Mouse (Mus musculus) limb, embryonic 14.5 days (tissue): Measurements from ENCODE around the gene Gltp. TPM values are rescaled to one million over a fixed set of nuclear protein-coding genes. Genes with fewer than 3 reads are reported as not detected.

Source experiments
- ATAC-seq: fragments of 200-750 bp; cut with Nextera tagmentation; 2 replicates; pipeline ENCODE4 v1.8.0; 2017; ENCODE audit warnings: low read depth, moderate number of reproducible peaks, moderate TSS enrichment; ENCODE audit not compliant: low FRiP score
- DNase-seq: peaks from one replicate; pipeline ENCODE4 v3.0.0-alpha.2; 2015; ENCODE audit warnings: low spot score
- H3K27ac ChIP-seq: fragments of 300-500 bp; sonication (generic); replicated peaks from 2 replicates; pipeline ENCODE4 v1.5.1; 2014; ENCODE audit warnings: low read depth, mild to moderate bottlenecking, low read length, moderate library complexity, mixed read lengths
- H3K27me3 ChIP-seq: fragments of 300-500 bp; sonication (generic); 2 replicates; pipeline ENCODE4 v1.6.1; 2014; ENCODE audit warnings: low read length, mixed read lengths; ENCODE audit not compliant: control insufficient read depth, insufficient read depth
- H3K36me3 ChIP-seq: fragments of 300-500 bp; sonication (generic); 2 replicates; pipeline ENCODE4 v1.6.1; 2014; ENCODE audit warnings: mild to moderate bottlenecking, low read length, moderate library complexity, mixed read lengths; ENCODE audit not compliant: control insufficient read depth, insufficient read depth
- H3K4me1 ChIP-seq: fragments of 300-500 bp; sonication (generic); 2 replicates; pipeline ENCODE4 v1.6.1; 2014; ENCODE audit warnings: antibody characterized with exemption, low read length, mixed read lengths; ENCODE audit not compliant: control insufficient read depth, insufficient read depth
- H3K4me2 ChIP-seq: fragments of 300-500 bp; sonication (generic); replicated peaks from 2 replicates; pipeline ENCODE4 v1.6.1; 2014; ENCODE audit warnings: low read depth, mild to moderate bottlenecking, low read length, moderate library complexity; ENCODE audit not compliant: severe bottlenecking
- H3K4me3 ChIP-seq: fragments of 300-500 bp; sonication (generic); replicated peaks from 2 replicates; pipeline ENCODE4 v1.5.1; 2014; ENCODE audit warnings: low read length
- H3K9ac ChIP-seq: fragments of 300-500 bp; sonication (generic); 2 replicates; pipeline ENCODE4 v1.6.1; 2014; ENCODE audit warnings: mild to moderate bottlenecking, low read depth, low read length, moderate library complexity; ENCODE audit not compliant: severe bottlenecking
- H3K9me3 ChIP-seq: fragments of 300-500 bp; sonication (generic); 2 replicates; pipeline ENCODE4 v1.6.1; 2016; ENCODE audit warnings: low read length; ENCODE audit not compliant: control insufficient read depth
- POLR2A ChIP-seq: fragments of 200-500 bp; IDR thresholded peaks from 2 replicates; pipeline ENCODE4 v1.8.0; 2012; ENCODE audit warnings: inconsistent platforms, mild to moderate bottlenecking, moderate library complexity, borderline replicate concordance; ENCODE audit not compliant: insufficient read depth, insufficient read length; ENCODE audit errors: extremely low read depth
- WGBS: fragments of 180-500 bp; shearing (Covaris S2); extraction: QIAGEN DNeasy Blood & Tissue Kit; methylation state at CpG from one replicate; pipeline ENCODE4 v1.1.7; 2014; 5-methylcytosine and 5-hydroxymethylcytosine counted together
- microRNA-seq: library from miRNA; unstranded; fragments of <30 nt; microRNA quantifications from one replicate; pipeline ENCODE4, GENCODE M21; 2016
- polyA plus RNA-seq, 2 experiments: library from polyadenylated mRNA; depleted of rRNA in 1 of 2; stranded (reverse) in 1 of 2; unstranded in 1 of 2; fragments of >200 nt; fragmentation: Nextera tagmentation in 1 of 2; extraction: Ambion mirVana in 1 of 2; gene quantifications; 2 replicates each; pipeline versions ENCODE4 v1.2.1 to v1.2.3; 2012 to 2014

Gltp gene
- polyA plus RNA-seq, 2 experiments: 132 to 289 TPM

- Histone ChIP-seq H3K9me3 (peaks cover 3% of the 10 kb centered on the region; the same call in 1 of the 2 replicates), H3K36me3 (peaks cover 3% of the 10 kb centered on the region; the same call in 1 of the 2 replicates), H3K4me1 (no peaks in the 10 kb centered on the region), H3K4me2 (no peak overlapping the region), H3K9ac (no peak overlapping the region), H3K4me3 (no peak overlapping the region), H3K27ac (no peak overlapping the region), H3K27me3 (no peaks in the 10 kb centered on the region)
- DNase-seq: no peak
- 22% methylated on average over 3 of the region's 3 CpGs for WGBS
- no peak for TF ChIP-seq POLR2A
- ATAC-seq: no peak
Measured at GRCm38 (mm10) chr5:114625590-114625989, 65.2 kb downstream of the Gltp start.

- no peaks in the 10 kb centered on the region for H3K36me3 ChIP-seq
- H3K9ac ChIP-seq: no peak overlapping the region
- H3K9me3 ChIP-seq: no peaks in the 10 kb centered on the region
- no peaks in the 10 kb centered on the region for H3K27me3 ChIP-seq
- H3K27ac ChIP-seq: no peak overlapping the region
- no peak for TF ChIP-seq POLR2A
- DNase-seq (no peak), ATAC-seq (no peak)
- H3K4me1 ChIP-seq: no peaks in the 10 kb centered on the region
- H3K4me2 ChIP-seq: no peak overlapping the region
- WGBS: 45% methylated on average over 6 of the region's 6 CpGs
- H3K4me3 ChIP-seq: no peak overlapping the region
Measured at GRCm38 (mm10) chr5:114620305-114620704, 70.5 kb downstream of the Gltp start.

Small RNA genes lying within 50 kb of the gene (microRNA-seq; reads per million reads assigned to microRNA genes)
- not detected for gene Mir7028

Other genes with a start within 250 kb of the Gltp start
- 41.3 and 41.6 TPM in 2 replicates for gene Mmab, start 246.9 kb downstream of the Gltp start, polyA plus RNA-seq (2012; rRNA removed)
- gene Mmab, start 246.9 kb downstream of the Gltp start, polyA plus RNA-seq (2014; fragmentation: Nextera tagmentation; extraction: Ambion mirVana): 29.4 and 30.4 TPM in 2 replicates
- gene Mvk, start 246.7 kb downstream of the Gltp start, polyA plus RNA-seq (2012; rRNA removed): 48.8 and 59.1 TPM in 2 replicates
- 55.2 and 57.0 TPM in 2 replicates for gene Mvk, start 246.7 kb downstream of the Gltp start, polyA plus RNA-seq (2014; fragmentation: Nextera tagmentation; extraction: Ambion mirVana)
- gene Fam222a, start 123.0 kb downstream of the Gltp start, polyA plus RNA-seq (2012; rRNA removed): 1.5 and 2.2 TPM in 2 replicates
- 0.86 and 1.1 TPM in 2 replicates for gene Fam222a, start 123.0 kb downstream of the Gltp start, polyA plus RNA-seq (2014; fragmentation: Nextera tagmentation; extraction: Ambion mirVana)
- 44.9 and 68.2 TPM in 2 replicates for gene Trpv4, start 32.6 kb downstream of the Gltp start, polyA plus RNA-seq (2012; rRNA removed)
- gene Trpv4, start 32.6 kb downstream of the Gltp start, polyA plus RNA-seq (2014; fragmentation: Nextera tagmentation; extraction: Ambion mirVana): 12.9 TPM in 2 replicates
- 29.9 and 33.6 TPM in 2 replicates for gene Tchp, start 16.8 kb upstream of the Gltp start, polyA plus RNA-seq (2012; rRNA removed)
- gene Tchp, start 16.8 kb upstream of the Gltp start, polyA plus RNA-seq (2014; fragmentation: Nextera tagmentation; extraction: Ambion mirVana): 10.7 and 13.0 TPM in 2 replicates
- 48.6 and 51.6 TPM in 2 replicates for gene Ankrd13a, start 83.7 kb upstream of the Gltp start, polyA plus RNA-seq (2012; rRNA removed)
- 65.3 and 67.6 TPM in 2 replicates for gene Ankrd13a, start 83.7 kb upstream of the Gltp start, polyA plus RNA-seq (2014; fragmentation: Nextera tagmentation; extraction: Ambion mirVana)
- gene Git2, start 84.5 kb upstream of the Gltp start, polyA plus RNA-seq (2012; rRNA removed): 64.2 and 66.4 TPM in 2 replicates
- gene Git2, start 84.5 kb upstream of the Gltp start, polyA plus RNA-seq (2014; fragmentation: Nextera tagmentation; extraction: Ambion mirVana): 41.6 and 44.3 TPM in 2 replicates
- 76.7 and 80.3 TPM in 2 replicates for gene 1500011B03Rik, start 132.5 kb upstream of the Gltp start, polyA plus RNA-seq (2012; rRNA removed)
- gene 1500011B03Rik, start 132.5 kb upstream of the Gltp start, polyA plus RNA-seq (2014; fragmentation: Nextera tagmentation; extraction: Ambion mirVana): 95.9 and 98.3 TPM in 2 replicates
- gene 4930519G04Rik, start 162.7 kb upstream of the Gltp start, polyA plus RNA-seq (2012; rRNA removed): not detected in 2 replicates
- gene 4930519G04Rik, start 162.7 kb upstream of the Gltp start, polyA plus RNA-seq (2014; fragmentation: Nextera tagmentation; extraction: Ambion mirVana): not detected in 2 replicates
- 0.12 and 0.13 TPM in 2 replicates for gene Gm9936, start 167.7 kb upstream of the Gltp start, polyA plus RNA-seq (2012; rRNA removed)
- gene Gm9936, start 167.7 kb upstream of the Gltp start, polyA plus RNA-seq (2014; fragmentation: Nextera tagmentation; extraction: Ambion mirVana): 0.08 and 0.36 TPM in 2 replicates
- 1.6 and 2.0 TPM in 2 replicates for gene Oasl2, start 206.0 kb upstream of the Gltp start, polyA plus RNA-seq (2012; rRNA removed)
- 1.7 and 1.9 TPM in 2 replicates for gene Oasl2, start 206.0 kb upstream of the Gltp start, polyA plus RNA-seq (2014; fragmentation: Nextera tagmentation; extraction: Ambion mirVana)
- gene Oasl1, start 232.3 kb upstream of the Gltp start, polyA plus RNA-seq (2012; rRNA removed): 0.59 and 1.2 TPM in 2 replicates
- gene Oasl1, start 232.3 kb upstream of the Gltp start, polyA plus RNA-seq (2014; fragmentation: Nextera tagmentation; extraction: Ambion mirVana): 0.36 and 0.39 TPM in 2 replicates